Mouse (Mus musculus) embryonic fibroblast, embryonic 13.5 days (primary cell): ENCODE measurements around the gene Anxa4. TPM values are rescaled to one million over a fixed set of nuclear protein-coding genes. Genes with fewer than 3 reads are reported as not detected.

ENCODE experiments used
- H3K27ac ChIP-seq: 2 replicates; pipeline ENCODE4 v1.5.1; 2012; ENCODE audit warnings: low read length, control low read depth, inconsistent platforms; ENCODE audit not compliant: insufficient read depth
- H3K4me1 ChIP-seq: 2 replicates; pipeline ENCODE4 v1.6.1; 2011; ENCODE audit warnings: low read length; ENCODE audit not compliant: control insufficient read depth, insufficient read depth
- H3K4me3 ChIP-seq: 2 replicates; pipeline ENCODE4 v1.5.1; 2011; ENCODE audit warnings: mild to moderate bottlenecking, control low read depth, low read length; ENCODE audit not compliant: insufficient read depth
- CTCF ChIP-seq: IDR thresholded peaks from 2 replicates; pipeline ENCODE4 v1.5.1; 2011; ENCODE audit warnings: mild to moderate bottlenecking, control low read depth, low read length, moderate library complexity, borderline replicate concordance; ENCODE audit not compliant: insufficient read depth
- POLR2A ChIP-seq: IDR thresholded peaks from 2 replicates; pipeline ENCODE4 v1.6.1; 2011; ENCODE audit warnings: low read depth, mild to moderate bottlenecking, control low read depth, low read length, moderate library complexity
- polyA plus RNA-seq: library from polyadenylated mRNA; stranded (reverse); fragments of >200 nt; gene quantifications from 2 replicates; pipeline ENCODE4 v1.2.4, GENCODE M21; 2011; ENCODE audit warnings: low read depth; ENCODE audit not compliant: missing spikeins, insufficient read length

Anxa4 gene
- polyA plus RNA-seq, result 87.3 and 105 TPM in 2 replicates

- peak within 1 kb of the TSS; percentile 78 for H3K4me3 ChIP-seq
- no peak within 1 kb of the TSS for H3K27ac ChIP-seq
- TF ChIP-seq CTCF (no peak), POLR2A (peak; percentile 76)
- 0 out of 2 replicates have a peak, but pooled peaks cover 3% of the 10 kb centered on the region for H3K4me1 ChIP-seq
Observed at GRCm38 (mm10) chr6:86793021-86793815, at the start of gene Anxa4. Anxa4 (minus strand) TSS chr6:86793584.

DNA sequence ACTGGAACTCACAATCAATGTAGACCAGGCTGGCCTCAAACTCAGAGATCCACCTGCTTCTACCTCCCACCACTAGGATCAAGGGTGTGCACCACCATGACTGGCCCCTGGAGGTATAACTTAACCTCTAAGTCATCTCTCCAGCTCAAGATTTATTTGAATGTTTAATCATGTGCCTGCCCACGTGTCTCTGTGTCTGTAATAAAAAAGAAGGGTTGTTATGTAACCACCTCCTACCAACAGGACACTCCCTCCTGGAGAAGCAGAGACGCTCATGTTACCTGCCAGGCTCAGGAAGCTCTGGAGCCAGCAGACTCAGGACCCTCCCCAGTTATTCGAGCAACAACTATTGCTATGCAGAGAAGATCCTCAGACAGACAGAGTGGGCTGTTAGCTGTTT, 48.6 kb upstream of the Anxa4 start:
- H3K27ac ChIP-seq, result no peak overlapping the region
- H3K4me3 ChIP-seq, result no peak overlapping the region
- TF ChIP-seq POLR2A (no peak), CTCF (no peak)
- 0 out of 2 replicates have a peak, but pooled peaks cover 4% of the 10 kb centered on the region for H3K4me1 ChIP-seq

GRCm38 (mm10) chr6:86839089-86839488, 45.7 kb upstream of the Anxa4 start:
- TF ChIP-seq POLR2A, result no peak
- TF ChIP-seq CTCF, result no peak
- Histone ChIP-seq H3K27ac (no peak overlapping the region), H3K4me3 (no peak overlapping the region), H3K4me1 (0 out of 2 replicates have a peak, but pooled peaks cover 4% of the 10 kb centered on the region)

DNA sequence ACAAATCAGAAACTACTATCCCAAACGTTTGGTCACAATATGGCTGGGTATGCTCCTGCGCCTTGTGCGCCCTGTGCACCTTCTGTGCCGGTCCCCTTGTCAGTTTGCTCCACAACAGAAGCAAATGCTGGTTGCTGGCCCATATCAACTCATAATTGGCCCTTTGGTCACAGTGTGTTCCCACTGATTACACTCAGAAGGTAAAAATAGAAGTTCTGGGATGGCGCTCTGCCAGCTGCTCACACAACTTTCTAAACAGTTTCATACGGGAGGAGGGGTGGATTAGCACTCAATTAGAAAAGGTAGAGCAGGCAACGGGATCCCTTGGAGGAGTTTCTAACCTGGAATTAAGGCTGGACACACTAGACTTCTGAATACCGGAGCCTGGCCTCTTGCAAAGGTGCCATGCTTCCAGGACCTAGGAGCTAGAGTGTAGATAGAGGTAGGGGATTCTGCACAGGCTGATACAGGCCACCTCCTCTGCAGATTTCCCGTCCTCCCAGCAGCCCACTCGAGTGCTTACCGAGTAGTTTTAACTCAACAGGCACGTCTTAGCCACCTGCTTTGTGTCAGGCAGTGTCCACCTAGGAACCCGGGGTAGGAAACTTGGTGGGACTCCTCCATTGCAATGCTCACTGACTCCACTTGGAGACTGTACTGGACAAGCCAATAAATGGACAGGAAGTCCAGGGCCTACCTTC, 39.6 kb upstream of the Anxa4 start:
- Histone ChIP-seq H3K4me1 (no peaks in the 10 kb centered on the region), H3K27ac (no peak overlapping the region), H3K4me3 (no peak overlapping the region)
- no peak for TF ChIP-seq POLR2A
- TF ChIP-seq CTCF, result no peak

GRCm38 (mm10) chr6:86830738-86831500, 37.5 kb upstream of the Anxa4 start:
- TF ChIP-seq CTCF (no peak), POLR2A (no peak)
- H3K4me1 ChIP-seq, result no peaks in the 10 kb centered on the region

DNA sequence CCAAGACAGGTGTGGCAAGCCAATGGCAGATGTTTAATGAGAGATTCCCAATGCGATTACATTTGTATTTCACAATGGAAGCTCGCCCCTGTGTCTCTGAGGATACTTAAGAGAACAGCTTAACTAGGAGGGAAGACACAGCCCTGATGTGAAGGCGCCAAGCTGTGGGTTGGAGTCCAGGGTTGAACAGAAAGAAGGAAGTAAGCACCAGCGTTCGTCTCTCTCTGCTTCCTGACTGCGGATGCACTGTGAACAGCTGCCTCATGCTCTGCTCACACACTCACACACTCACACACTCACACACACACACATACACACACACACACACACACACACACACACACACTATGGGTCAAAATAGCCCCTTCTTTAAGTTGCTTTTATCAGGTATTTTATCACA, 36.4 kb upstream of the Anxa4 start:
- no peak overlapping the region for H3K27ac ChIP-seq

More at GRCm38 (mm10) chr6:86830738-86831500, 37.5 kb upstream of the Anxa4 start:
- 0 out of 2 replicates have a peak overlapping the region, but pooled peaks have one; percentile 0 for H3K27ac ChIP-seq
- no peak overlapping the region for H3K4me3 ChIP-seq

GRCm38 (mm10) chr6:86827432-86827831, 34.0 kb upstream of the Anxa4 start:
- Histone ChIP-seq H3K4me1 (0 out of 2 replicates have a peak, but pooled peaks cover under 1% of the 10 kb centered on the region), H3K27ac (0 out of 2 replicates have a peak overlapping the region, but pooled peaks have one; percentile 6), H3K4me3 (no peak overlapping the region)
- no peak for TF ChIP-seq POLR2A
- TF ChIP-seq CTCF, result no peak

More for the DNA sequence above, 36.4 kb upstream of the Anxa4 start:
- no peak overlapping the region for H3K4me3 ChIP-seq
- no peaks in the 10 kb centered on the region for H3K4me1 ChIP-seq
- TF ChIP-seq POLR2A, result no peak
- no peak for TF ChIP-seq CTCF

DNA sequence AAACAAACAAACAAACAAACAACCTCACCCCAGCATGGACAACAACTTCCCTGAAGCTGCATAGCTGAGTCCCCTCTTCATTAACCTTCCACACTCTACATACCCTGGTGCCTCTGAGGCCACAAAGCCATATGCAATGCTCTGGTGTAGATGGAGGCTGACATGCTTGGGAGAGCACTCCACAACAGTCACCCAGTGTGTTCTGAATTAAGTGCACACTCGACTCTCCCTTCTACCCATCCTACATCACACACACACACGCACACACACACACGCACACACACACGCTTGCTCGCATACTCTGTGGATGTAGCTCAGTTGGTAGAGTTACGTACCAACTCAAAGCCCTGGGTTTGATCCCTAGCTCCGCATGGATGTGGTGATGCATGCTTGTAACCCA, 31.0 kb upstream of the Anxa4 start:
- Histone ChIP-seq H3K4me1 (0 out of 2 replicates have a peak, but pooled peaks cover 4% of the 10 kb centered on the region), H3K27ac (no peak overlapping the region), H3K4me3 (no peak overlapping the region)
- no peak for TF ChIP-seq CTCF
- no peak for TF ChIP-seq POLR2A

- TF ChIP-seq CTCF, result no peak
- no peak for TF ChIP-seq POLR2A
- Histone ChIP-seq H3K4me3 (no peak overlapping the region), H3K27ac (no peak overlapping the region)
Observed at GRCm38 (mm10) chr6:86823824-86824223, 30.4 kb upstream of the Anxa4 start.

More at GRCm38 (mm10) chr6:86823824-86824223, 30.4 kb upstream of the Anxa4 start:
- H3K4me1 ChIP-seq, result 0 out of 2 replicates have a peak, but pooled peaks cover 4% of the 10 kb centered on the region
